Mouse (Mus musculus) forebrain, embryonic 11.5 days (tissue): ENCODE data around the gene Mlh3. TPM values are rescaled to one million over a fixed set of nuclear protein-coding genes. Genes with fewer than 3 reads are reported as not detected.

ENCODE experiments used
- microRNA-seq: library from miRNA; unstranded; fragments of <30 nt; microRNA quantifications from one replicate; pipeline ENCODE4, GENCODE M21; 2016; ENCODE audit not compliant: insufficient number of aligned reads
- polyA plus RNA-seq: library from polyadenylated mRNA; unstranded; fragments of >200 nt; fragmentation: Nextera tagmentation; extraction: Ambion mirVana; gene quantifications from 2 replicates; pipeline ENCODE4 v1.2.1, GENCODE M21; 2014

Mlh3 gene
- polyA plus RNA-seq, 1 experiment from 2014 or later: 9.8 TPM

Small RNAs within 50 kb of the gene (microRNA-seq; reads per million reads assigned to microRNA genes)
- gene Mir6938: not detected

Other genes starting within 250 kb of the Mlh3 start
- 2.5 and 3.5 TPM in 2 replicates for gene Prox2, start 159.8 kb downstream of the Mlh3 start, polyA plus RNA-seq
- gene Dlst, start 159.8 kb downstream of the Mlh3 start, polyA plus RNA-seq: 118 TPM in 2 replicates
- 1.9 and 2.8 TPM in 2 replicates for gene Rps6kl1, start 119.3 kb downstream of the Mlh3 start, polyA plus RNA-seq
- 3.1 and 3.7 TPM in 2 replicates for gene Pgf, start 92.8 kb downstream of the Mlh3 start, polyA plus RNA-seq
- 98.9 and 109 TPM in 2 replicates for gene Eif2b2, start 51.1 kb downstream of the Mlh3 start, polyA plus RNA-seq
- gene Acyp1, start 17.8 kb upstream of the Mlh3 start, polyA plus RNA-seq: 53.6 and 61.9 TPM in 2 replicates
- gene Zc2hc1c, start 18.0 kb upstream of the Mlh3 start, polyA plus RNA-seq: 1.2 and 1.8 TPM in 2 replicates
- gene Nek9, start 68.8 kb upstream of the Mlh3 start, polyA plus RNA-seq: 13.8 and 14.0 TPM in 2 replicates
- gene Tmed10, start 104.2 kb upstream of the Mlh3 start, polyA plus RNA-seq: 229 and 244 TPM in 2 replicates
- 0.57 and 1.1 TPM in 2 replicates for gene Fos, start 203.3 kb upstream of the Mlh3 start, polyA plus RNA-seq